Mouse (Mus musculus) frontal cortex, adult (tissue): ENCODE measurements around the gene Actbl2.

Source experiments
- ATAC-seq: cut with Nextera tagmentation; 2 replicates; pipeline ENCODE4 v1.9.2; 2017; ENCODE audit warnings: mild to moderate bottlenecking, moderate library complexity, mixed read lengths; ENCODE audit not compliant: low TSS enrichment

Actbl2 gene

DNA sequence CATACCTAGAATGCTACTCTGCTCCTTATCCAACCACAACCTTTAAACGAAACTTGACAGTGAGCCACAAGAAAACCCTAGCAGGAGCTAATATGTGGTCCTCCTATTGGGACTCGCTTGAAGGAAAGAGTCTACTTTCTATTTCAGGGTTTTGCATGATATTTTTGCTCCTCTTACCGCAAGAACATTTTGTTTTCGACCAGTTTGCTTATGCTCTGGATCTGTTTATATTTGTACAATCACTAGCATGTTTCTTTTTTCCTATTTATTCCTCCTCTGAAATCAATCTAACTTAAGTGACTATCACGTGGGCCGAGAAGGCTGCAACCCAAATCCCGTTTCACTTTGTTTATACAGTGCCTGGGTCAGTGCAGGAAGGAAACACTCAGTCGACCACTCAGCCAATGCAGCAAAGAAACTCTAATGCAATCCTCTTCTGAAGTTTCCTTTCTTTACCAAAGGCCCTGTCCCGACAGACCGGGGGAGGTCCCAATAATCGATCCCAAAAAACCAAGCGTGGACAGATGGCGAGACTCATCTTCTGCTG lies 15.0 kb downstream of the Actbl2 start:
- 0 out of 2 replicates have a peak, but pooled peaks have one; percentile 4 for ATAC-seq

DNA sequence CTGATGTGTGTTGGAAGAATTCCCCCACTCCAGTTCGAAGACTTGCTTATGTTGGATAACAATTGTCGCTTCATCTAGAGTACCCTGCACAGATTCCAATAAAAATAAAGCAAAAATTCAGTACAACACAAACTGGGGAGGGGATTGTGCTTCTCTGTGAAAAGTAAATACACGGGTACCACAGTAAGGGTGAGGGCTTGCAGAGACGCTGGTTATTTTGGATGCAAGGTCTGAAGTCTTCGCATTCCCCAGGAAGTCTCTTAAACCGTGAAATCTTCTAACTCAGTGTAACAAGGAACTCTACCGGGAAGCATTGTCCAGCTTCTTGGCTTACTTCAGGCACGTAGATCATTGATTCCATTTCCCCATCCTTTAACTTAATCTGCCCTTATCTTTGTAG lies 17.1 kb downstream of the Actbl2 start:
- ATAC-seq: no peak

DNA sequence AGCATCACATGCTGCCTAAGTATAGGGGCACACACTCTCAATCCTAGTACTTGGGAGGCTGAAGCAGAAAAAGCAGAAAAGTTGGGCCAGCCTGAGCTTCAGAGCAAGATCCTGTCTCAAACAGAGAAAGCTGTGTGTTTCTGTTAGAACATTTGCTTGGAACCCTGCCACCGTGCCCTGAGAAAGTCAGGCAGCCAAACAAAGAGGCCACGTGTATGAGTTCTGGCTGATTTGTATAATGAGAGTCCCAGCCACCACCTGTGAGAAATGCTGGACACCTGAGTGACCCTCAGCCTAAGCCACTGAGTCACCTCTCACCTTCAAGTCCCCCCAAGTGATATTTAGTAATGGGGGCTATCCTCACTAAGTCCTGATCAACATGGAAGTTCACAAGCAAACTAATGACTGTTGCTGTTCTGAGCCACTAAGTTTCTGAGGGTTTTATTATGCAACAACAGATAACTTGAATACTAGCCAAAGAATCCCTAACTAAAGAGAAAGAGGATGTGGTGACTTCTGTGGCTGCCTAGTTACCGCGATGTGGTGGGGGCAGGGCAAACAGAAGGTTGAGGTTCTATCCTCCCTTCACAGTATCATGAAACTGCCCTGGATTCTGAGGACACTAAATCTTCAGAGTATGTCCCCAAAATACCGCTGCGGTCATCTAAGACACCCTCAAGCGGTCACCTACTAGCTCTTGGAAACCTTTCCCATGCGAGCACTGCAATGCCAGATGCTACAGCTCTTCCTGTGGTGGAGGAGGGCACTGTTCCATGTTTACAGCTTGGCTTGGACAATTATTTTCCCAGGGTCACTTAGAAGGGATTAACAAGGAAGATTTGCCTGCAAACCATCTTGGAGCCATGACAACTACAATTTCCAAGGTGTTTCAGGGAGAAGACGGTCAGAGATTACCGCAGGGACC lies 31.9 kb downstream of the Actbl2 start:
- ATAC-seq: no peak

DNA sequence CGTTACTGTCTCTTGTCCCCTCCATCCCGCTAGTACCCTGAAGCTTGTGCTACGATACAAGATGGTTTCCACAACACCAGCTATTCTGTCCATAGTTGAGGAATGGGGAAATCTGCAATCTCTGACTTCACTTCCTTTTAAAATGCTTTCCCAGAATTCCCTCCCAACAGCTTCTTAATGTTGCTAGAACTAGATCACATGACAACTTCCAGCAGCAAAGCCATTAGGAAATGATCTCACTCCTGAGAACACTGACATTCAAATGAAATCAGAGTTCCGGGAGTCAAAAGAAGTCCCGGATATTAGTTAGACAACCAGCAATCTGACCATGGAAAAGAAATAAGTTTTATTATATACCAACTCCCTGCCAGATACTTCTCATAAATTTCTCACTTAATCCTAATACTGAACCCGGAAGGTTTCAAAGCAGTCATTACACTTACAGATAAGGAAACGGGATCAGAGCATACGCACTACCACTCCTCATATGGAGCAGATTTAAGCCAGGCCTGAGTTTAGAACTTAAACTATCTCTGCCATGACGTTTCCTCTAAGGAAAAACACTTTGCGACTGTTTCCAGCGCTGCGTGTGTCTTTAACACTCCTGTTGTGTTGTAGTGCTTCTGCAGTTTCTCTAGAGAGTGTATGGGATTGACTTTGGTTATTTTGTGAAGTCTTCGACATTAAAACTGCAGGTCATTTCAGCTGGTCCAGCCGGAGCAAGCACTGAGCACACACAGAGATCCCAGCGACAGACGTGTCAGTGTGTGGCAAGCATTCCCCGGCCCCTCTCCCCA lies 36.5 kb downstream of the Actbl2 start:
- no peak for ATAC-seq

DNA sequence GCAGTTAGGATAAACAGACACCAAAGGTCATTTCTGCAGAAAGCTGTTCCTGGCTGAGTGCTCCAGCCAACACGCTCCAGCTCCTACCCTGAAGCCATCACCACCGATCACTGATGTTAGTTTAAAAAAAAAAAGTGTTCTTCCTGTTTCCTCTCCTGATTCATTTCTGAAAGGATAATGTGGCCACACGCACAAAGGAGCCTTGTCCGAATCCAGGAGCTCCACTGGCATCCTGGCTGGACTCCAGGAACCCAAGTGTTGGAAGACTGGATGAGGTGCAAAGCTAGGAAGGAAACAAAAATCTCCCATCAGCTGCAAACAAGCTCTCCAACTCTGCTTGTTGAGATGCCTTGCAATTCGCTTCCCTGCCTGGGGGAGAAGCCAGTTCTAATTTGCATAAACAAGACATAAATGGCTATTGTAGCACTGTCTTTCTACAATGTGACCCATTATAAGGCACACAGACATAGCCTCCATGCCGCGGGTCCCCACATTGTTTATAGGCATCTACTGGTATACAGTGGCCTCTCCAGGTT lies 37.2 kb downstream of the Actbl2 start:
- ATAC-seq: peak; percentile 89

DNA sequence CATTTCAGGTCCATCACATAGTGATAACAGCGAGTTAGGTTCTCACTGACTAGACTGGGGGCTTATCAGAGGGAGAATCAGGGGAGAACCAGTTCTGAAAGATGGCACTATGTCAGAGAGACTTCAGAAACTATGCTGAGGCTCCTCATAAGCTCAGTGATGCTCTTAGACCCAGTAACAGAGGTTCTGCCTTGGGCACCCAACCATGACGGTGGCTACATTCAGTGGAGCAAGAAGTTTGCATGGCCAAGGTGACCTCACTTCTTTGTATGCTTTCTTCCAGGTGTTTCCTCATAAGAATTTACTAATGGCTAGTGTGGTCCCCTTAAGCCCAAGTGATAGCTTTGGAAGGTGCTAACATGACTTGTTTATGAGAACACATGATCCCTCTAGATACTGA lies 38.7 kb downstream of the Actbl2 start:
- no peak for ATAC-seq

DNA sequence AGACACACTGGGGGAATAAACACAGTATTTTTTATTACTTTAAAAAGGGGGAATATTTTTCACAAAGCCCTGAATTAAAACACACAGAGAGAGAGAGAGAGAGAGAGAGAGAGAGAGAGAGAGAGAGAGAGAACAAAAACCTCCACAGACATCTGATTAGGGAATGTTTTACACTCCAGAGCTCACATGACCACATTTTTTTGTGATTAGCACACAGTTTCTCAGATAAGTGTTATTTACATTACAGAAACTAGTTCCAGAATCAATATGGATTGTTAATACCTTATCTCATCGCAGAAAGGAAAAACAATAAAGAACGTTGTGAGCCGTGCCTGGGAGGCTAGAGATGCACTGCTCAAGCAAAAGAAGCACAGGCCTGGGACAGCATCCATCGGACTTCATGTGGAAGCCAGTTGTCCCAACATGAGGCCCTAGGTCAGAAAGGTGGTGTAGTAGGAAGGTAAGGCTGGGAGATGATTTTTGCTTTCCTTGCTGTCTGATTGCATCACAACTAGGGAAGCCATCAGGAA lies 40.2 kb downstream of the Actbl2 start:
- ATAC-seq: no peak

DNA sequence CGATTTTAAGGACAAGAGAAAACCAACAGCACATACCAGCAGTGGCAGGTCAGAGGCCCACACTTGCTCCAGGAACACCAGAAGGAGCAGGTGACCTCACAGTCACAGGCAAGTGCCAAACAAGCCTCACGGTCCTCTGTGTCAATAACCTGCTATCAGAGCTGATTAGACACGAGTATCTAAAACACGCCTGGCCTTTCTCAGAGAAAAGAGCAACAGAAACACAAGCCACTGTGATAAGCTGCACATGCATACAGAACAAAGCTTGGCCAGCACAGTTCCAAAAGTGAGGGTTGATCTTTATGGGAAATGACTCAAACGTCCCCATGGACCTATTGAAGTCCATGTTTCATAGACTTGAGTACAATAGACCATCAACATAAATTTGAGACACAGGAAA lies 41.2 kb downstream of the Actbl2 start:
- no peak for ATAC-seq

DNA sequence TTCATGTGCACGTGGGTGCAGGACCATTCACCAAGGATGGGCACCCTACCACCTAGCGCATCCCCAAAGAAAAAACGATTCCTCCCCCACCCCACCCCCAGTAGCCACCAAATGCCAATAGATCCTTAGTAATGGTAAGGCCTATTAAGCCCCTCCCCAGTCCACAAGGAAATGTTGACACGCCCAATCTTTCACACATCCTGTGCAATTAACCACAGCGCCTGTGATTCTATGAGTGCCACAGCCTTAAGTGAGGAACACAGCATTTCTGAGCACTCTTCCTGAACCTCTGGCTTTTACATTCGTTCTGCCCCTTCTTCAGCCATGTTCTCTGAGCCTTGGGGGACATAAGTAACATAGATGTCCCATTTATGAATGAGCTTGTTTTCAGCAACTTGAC lies 42.8 kb downstream of the Actbl2 start:
- ATAC-seq: no peak

DNA sequence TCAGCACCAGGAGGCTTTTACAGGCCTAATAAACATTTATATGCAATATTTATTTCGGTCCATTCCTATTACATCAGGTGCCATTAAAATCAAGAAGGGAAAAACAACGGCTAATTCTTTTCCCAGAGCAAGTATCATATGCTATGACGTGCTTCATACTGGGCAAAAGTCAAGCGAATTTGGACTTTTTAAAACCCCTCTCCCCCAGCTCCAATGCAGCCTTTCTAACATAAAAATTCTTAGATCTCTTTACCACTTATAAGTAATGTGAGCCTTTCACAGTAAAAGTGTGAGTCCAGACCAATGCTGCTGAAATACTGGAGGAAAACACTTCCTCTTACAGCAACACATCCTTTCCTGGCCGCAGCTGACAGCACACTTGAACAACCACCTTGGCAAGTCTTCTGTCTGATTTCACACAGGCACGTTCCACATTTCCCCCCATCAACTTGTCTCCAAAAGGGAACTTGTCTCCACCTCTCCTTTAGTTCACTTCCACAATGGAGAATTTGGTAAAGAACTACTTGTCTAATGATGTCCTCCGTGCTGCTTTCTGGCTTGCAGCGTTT lies 44.4 kb downstream of the Actbl2 start:
- no peak for ATAC-seq

DNA sequence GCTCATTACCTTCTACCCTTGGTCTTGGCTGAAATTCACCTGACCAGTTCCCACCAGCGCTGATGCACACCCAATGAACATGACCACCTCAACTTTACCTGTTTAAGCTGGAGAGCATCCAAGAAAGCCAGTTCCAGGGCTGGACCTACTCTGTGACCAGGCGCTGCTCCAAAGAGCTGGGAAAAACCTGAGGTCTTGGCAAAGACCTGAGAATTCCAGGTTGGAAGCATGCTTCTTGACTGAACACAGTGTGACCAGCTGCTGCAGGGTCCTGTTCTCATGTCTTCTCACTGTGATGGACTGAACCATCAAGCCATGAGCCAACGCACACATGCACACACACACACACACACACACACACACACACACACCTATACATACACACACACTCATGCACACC lies 46.0 kb downstream of the Actbl2 start:
- ATAC-seq: no peak

DNA sequence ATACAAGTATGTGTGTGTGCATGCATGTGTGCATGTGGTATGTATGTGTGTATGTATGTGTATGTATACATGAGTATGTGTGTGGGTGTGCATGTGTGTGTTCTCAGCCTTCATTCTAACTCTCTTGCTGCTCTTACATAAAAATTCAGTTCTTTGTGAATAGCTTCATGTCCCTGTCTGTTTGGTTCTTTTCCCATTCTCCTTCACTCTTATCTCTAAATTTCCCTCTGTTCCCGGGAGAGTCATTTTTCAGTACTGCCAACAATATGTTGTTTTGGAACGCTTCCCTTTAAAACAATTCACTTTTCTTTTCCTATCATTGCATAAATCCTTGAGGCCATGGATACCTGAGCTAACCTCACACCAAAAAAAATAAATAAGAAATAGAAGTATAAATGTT lies 46.6 kb downstream of the Actbl2 start:
- peak; percentile 66 for ATAC-seq

DNA sequence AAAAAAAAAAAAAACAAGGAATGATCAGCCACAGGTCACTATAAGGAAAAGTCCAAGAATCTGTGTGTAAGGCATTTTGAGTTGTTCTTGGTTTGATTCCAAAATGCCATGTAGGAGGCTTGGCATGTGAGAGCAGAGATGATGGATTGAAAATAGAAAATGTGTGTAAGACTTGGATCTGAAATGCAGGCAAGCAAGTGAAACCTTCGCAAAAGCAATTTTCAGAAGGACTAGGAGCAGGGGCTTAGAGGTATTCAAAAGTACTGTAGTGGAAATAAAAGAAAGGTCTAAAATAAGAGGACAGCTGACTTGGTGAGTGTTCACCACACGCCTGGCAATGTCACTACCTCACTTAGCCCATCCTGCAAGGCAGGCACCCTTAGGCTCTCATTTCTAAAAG lies 49.4 kb downstream of the Actbl2 start:
- ATAC-seq: peak; percentile 57

DNA sequence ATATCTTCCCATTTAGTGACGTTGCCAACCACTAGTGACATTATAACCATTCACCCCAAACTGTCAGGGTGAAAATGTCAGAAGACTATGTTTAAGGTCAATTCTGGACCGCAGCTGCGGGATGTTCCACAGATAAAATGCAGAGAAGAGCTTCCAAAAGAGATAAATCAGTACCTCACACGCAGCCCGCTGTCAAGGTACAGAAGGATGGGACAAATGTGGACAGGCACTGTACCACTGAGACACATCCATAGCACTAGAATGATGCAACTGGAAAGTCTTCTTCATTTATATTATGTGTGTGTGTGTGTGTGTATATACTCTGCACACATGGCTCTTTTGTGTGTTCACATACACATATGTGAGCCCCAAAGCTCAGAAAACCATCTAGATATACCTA lies 49.9 kb downstream of the Actbl2 start:
- no peak for ATAC-seq
